Mouse (Mus musculus): ENCODE data around the gene Bcam. TPM values are rescaled to one million over a fixed set of nuclear protein-coding genes. Genes with fewer than 3 reads are reported as not detected.
"Not testable (repeated sequence)": the region's sequence is repeated elsewhere in the genome, so short reads cannot be mapped to it uniquely, and the experiment has no call there.

The Bcam gene
- total and polyA plus RNA-seq, 2 experiments from 2014 or later, result 12.7 to 19.5 TPM

DNA sequence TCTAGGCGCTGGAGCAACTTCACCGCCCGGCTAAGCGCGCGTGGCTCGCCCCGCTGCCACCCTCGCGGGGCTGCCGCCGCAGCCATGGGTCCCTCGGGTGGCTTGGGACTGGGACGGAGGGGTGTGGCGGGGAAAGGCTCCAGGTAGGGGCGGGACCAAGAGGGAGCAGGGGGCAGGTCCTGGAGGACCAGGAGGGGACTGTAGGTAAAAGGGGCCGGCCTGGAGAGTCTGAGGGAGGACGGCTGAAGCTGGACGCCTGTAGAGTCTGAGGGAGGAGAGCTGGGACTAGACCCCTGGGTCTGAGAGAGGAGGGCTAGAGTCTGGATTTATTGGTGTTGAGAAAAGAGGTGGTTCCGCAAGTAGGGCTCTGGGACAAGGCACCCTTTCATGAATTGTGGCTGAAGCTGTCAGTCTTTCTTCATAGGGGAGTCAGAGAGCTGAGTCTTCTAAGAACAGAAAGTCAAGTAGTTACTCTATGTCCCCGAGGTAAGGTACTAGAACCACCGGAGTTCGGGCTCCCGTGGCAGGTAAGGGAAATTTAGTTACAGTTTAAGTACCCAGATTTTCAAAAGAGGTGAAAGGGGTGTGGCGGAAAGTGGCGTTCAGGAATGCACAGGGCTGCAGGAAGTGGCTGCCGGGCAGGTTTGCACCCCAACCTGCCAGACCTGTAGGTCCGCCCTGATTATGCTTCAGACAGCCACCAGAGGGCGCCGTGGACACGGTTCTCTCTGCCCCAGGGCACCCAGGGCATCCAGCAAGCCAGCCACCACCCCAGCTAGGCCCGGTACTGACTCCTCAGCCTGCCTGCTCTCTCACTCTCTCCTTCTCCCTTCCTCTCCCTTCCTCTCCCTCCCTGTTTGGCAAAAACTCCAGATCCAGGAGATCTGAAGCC, 26.1 kb upstream of the Bcam start, which contains the start of gene Cblc:
Gene Cblc (minus strand): TSS at position 113 of the 892 bp plus-strand sequence.
- Histone ChIP-seq H3K9ac (no peak within 1 kb of the TSS), H3K4me1 (ENCODE audit: insufficient read depth) (no peaks in the 10 kb centered on the region), H3K27me3 (ENCODE audit: insufficient read depth, low read length) (peaks cover 18% of the 10 kb centered on the region), H3K36me3 (ENCODE audit: insufficient read depth) (no peaks in the 10 kb centered on the region), H3K4me2 (ENCODE audit: low read depth) (no peak within 1 kb of the TSS), H3K9me3 (ENCODE audit: low read length) (no peaks in the 10 kb centered on the region), H3K4me3 (ENCODE audit: low read depth, low read length) (no peak within 1 kb of the TSS), H3K27ac (ENCODE audit: low read depth, low read length) (no peak within 1 kb of the TSS)
- DNase-seq (peak; percentile 20), ATAC-seq (0 out of 2 replicates have a peak, but pooled peaks have one; percentile 32)
- WGBS, result 3% methylated on average over 32 of the region's 32 CpGs
- peak; percentile 72 for TF ChIP-seq CTCF (IDR thresholded peaks at IDR 0.05; ENCODE audit: low read depth)

DNA sequence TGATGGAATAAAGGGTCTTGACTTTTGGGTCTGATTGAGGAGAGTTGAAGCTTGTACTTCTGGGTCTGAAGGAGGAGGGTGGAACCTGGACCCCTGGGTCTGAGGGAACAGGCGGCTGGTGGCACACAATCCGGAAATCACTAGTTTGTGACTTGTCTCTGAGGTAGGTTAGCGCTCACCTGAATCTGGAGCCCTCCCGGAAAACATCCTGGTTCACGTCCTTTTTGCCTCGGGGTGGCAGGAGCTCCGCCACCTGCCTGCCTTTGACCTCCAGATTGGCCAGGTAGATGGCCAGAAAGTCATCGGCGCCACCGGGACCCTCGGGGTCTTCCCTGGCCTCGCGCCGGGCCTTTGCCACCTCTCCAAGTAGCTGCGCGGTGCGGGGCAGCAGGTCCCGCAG, 25.4 kb upstream of the Bcam start:
- ATAC-seq (no peak), DNase-seq (no peak)
- no peaks in the 10 kb centered on the region for H3K4me1 ChIP-seq (ENCODE audit: insufficient read depth)
- no peak for TF ChIP-seq CTCF (IDR thresholded peaks at IDR 0.05; ENCODE audit: low read depth)
- WGBS, result 10% methylated on average over 18 of the region's 18 CpGs
- no peak overlapping the region for H3K9ac ChIP-seq
- H3K4me3 ChIP-seq (ENCODE audit: low read depth, low read length), result no peak overlapping the region
- no peak overlapping the region for H3K4me2 ChIP-seq (ENCODE audit: low read depth)
- no peaks in the 10 kb centered on the region for H3K9me3 ChIP-seq (ENCODE audit: low read length)
- no peak overlapping the region for H3K27ac ChIP-seq (ENCODE audit: low read depth, low read length)
- H3K36me3 ChIP-seq (ENCODE audit: insufficient read depth), result no peaks in the 10 kb centered on the region
- H3K27me3 ChIP-seq (ENCODE audit: insufficient read depth, low read length), result peaks cover 18% of the 10 kb centered on the region

DNA sequence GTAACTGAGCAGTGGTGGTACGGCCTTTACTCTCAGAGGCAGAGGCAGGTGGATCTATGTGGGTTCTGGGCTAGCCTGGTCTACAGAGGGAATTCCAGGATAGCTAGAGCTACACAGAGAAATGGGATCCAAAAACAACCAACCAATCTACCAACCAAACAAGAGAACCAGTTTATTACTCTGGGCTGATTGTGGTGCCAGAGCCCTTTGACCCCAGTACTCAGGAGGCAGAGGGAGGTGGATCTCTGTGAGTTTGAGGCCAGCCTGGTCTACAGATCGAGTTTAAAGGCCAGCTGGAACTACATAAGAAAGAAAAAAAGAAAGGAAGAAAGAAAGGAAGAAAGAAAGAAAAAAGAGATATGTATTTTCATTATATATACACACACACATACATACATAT, 24.4 kb upstream of the Bcam start:
- Histone ChIP-seq H3K9me3 (ENCODE audit: low read length) (no peaks in the 10 kb centered on the region), H3K36me3 (ENCODE audit: insufficient read depth) (no peaks in the 10 kb centered on the region), H3K9ac (no peak overlapping the region), H3K27ac (ENCODE audit: low read depth, low read length) (no peak overlapping the region), H3K4me1 (ENCODE audit: insufficient read depth) (no peaks in the 10 kb centered on the region), H3K4me2 (ENCODE audit: low read depth) (no peak overlapping the region), H3K4me3 (ENCODE audit: low read depth, low read length) (no peak overlapping the region), H3K27me3 (ENCODE audit: insufficient read depth, low read length) (peaks cover 18% of the 10 kb centered on the region)
- no peak for ATAC-seq
- TF ChIP-seq CTCF (IDR thresholded peaks at IDR 0.05; ENCODE audit: low read depth), result no peak
- 67% methylated on average over 2 of the region's 2 CpGs for WGBS
- DNase-seq, result no peak

- H3K27ac ChIP-seq (ENCODE audit: low read depth, low read length), result no peak overlapping the region
- no peak for TF ChIP-seq CTCF (IDR thresholded peaks at IDR 0.05; ENCODE audit: low read depth)
- no peak overlapping the region for H3K4me2 ChIP-seq (ENCODE audit: low read depth)
- H3K4me1 ChIP-seq (ENCODE audit: insufficient read depth), result no peaks in the 10 kb centered on the region
- no peaks in the 10 kb centered on the region for H3K36me3 ChIP-seq (ENCODE audit: insufficient read depth)
- H3K9ac ChIP-seq, result no peak overlapping the region
- 87% methylated on average over 19 of the region's 19 CpGs for WGBS
- peaks cover 14% of the 10 kb centered on the region for H3K27me3 ChIP-seq (ENCODE audit: insufficient read depth, low read length)
- no peak overlapping the region for H3K4me3 ChIP-seq (ENCODE audit: low read depth, low read length)
- no peak for ATAC-seq
- no peaks in the 10 kb centered on the region for H3K9me3 ChIP-seq (ENCODE audit: low read length)
- no peak for DNase-seq
These were observed 22.1 kb upstream of the Bcam start for GRCm38 (mm10) chr7:19792701-19793630.

GRCm38 (mm10) chr7:19791504-19791903, 20.7 kb upstream of the Bcam start:
- not testable (repeated sequence) for H3K4me3 ChIP-seq (ENCODE audit: low read depth, low read length); ATAC-seq; H3K4me1 ChIP-seq (ENCODE audit: insufficient read depth); H3K4me2 ChIP-seq (ENCODE audit: low read depth); H3K9me3 ChIP-seq (ENCODE audit: low read length); H3K27ac ChIP-seq (ENCODE audit: low read depth, low read length); DNase-seq; H3K9ac ChIP-seq; H3K27me3 ChIP-seq (ENCODE audit: insufficient read depth, low read length); H3K36me3 ChIP-seq (ENCODE audit: insufficient read depth)
- 93% methylated on average over 2 of the region's 2 CpGs for WGBS

GRCm38 (mm10) chr7:19789904-19790347, 19.1 kb upstream of the Bcam start:
- H3K9me3 ChIP-seq (ENCODE audit: low read length), result no peaks in the 10 kb centered on the region
- H3K27me3 ChIP-seq (ENCODE audit: insufficient read depth, low read length), result no peaks in the 10 kb centered on the region
- H3K36me3 ChIP-seq (ENCODE audit: insufficient read depth), result no peaks in the 10 kb centered on the region
- peak; percentile 91 for DNase-seq
- ATAC-seq, result peak; percentile 74
- H3K9ac ChIP-seq, result peak overlapping the region; percentile 50; the same call in 1 of the 2 replicates
- H3K27ac ChIP-seq (ENCODE audit: low read depth, low read length), result no peak overlapping the region
- peak overlapping the region; percentile 63 for H3K4me2 ChIP-seq (ENCODE audit: low read depth)
- peak; percentile 96 for TF ChIP-seq CTCF (IDR thresholded peaks at IDR 0.05; ENCODE audit: low read depth)
- 3% methylated on average over 19 of the region's 19 CpGs for WGBS
- peak overlapping the region; percentile 27 for H3K4me3 ChIP-seq (ENCODE audit: low read depth, low read length)
- H3K4me1 ChIP-seq (ENCODE audit: insufficient read depth), result no peaks in the 10 kb centered on the region
